Mouse (Mus musculus): ENCODE data around the gene Hoxb6.
A peak's percentile ranks its signal among the peaks of the same experiment; 100 is the strongest.

Hoxb6 gene

GRCm38 (mm10) chr11:96269869-96270268 lies 22.4 kb upstream of the Hoxb6 start:
- DNase-seq (ENCODE audit: low spot score): no peak

- no peak for DNase-seq (ENCODE audit: low spot score)
These were observed 21.2 kb upstream of the Hoxb6 start, which contains the start of gene Hoxb9 for GRCm38 (mm10) chr11:96270996-96271540. Gene Hoxb9 (plus strand): TSS chr11:96271457.

- DNase-seq (ENCODE audit: low spot score): no peak
These were observed 20.7 kb upstream of the Hoxb6 start for GRCm38 (mm10) chr11:96271541-96272011.

- DNase-seq (ENCODE audit: low spot score): no peak
These were observed 20.0 kb upstream of the Hoxb6 start for GRCm38 (mm10) chr11:96272024-96272921.

DNA sequence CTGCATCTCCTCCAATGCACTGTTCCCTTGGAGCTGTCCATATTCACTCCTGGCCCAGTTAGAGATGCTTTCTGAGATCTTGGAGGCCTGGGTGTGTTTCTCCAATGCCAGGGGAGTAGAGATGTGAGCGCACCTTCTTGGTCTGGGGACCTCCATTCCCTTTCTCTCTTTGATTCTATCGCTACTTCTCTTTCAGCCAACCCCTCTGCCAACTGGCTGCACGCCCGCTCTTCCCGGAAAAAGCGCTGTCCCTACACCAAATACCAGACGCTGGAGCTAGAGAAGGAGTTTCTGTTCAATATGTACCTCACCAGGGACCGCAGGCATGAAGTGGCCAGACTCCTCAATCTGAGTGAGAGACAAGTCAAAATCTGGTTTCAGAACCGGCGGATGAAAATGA lies 17.8 kb upstream of the Hoxb6 start:
- no peak for DNase-seq (ENCODE audit: low spot score)

- no peak for DNase-seq (ENCODE audit: low spot score)
These were observed 16.4 kb upstream of the Hoxb6 start for GRCm38 (mm10) chr11:96275896-96276295.

DNA sequence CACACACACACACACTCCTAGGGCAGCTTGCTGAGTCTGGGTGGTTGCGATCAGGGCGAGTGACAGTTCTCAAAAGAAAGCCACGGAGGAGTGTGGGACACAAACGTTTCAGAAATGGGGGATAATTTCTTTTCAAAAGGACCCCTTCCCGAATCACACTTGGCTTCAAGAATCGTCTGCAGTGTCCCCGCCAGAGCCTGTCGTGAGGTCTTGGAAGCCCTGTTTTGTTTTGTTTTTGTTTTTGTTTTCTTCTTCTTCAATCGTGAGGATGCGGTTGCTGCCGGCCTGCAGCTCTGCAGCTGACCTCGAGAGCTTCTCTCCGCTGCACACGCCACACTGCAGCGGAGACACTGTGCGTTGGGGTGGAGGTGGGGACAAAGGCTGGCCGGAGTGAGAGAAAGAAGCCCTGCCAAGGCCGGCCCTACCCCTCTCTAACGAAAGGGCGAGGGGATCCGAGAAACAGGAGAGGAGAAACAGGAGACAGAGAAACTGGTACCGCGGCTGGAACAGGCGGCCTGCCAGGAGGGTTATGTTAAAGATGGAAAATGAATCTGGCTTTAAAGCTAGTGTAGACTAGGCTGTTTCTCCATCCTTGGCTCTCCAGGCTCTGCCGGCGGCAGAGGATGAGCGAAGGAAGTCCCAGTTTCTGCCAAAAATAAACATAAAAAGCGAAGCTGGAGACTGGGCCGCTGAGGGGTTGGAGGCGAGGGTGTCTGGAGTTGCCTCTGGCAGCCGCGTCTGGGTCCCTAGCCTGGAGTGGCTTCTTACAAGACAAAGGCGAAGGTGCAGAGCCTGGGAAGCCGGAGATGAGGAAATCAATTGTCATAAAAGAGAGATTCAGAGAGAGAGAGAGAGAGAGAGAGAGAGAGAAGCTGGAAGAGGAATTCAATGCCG lies 14.9 kb upstream of the Hoxb6 start:
- DNase-seq (ENCODE audit: low spot score): no peak

DNA sequence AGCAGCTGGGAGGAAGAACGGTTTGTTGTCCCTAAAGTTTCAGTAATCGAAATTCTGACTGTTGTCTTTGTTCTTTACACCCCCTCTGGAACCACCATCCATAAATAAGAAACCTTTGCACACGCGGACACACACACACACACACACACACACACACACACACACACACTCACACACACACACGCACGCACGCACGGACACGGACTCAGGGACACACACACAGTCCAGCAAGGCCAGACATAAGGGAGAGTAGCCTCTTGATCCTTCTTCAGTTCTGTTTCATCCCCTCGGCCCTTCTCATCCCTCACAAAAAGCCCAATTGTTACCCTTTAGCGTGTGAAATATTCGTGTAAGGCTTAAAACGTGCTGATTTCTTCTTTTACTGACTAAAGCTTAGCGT lies 14.0 kb upstream of the Hoxb6 start:
- no peak for DNase-seq (ENCODE audit: low spot score)

DNA sequence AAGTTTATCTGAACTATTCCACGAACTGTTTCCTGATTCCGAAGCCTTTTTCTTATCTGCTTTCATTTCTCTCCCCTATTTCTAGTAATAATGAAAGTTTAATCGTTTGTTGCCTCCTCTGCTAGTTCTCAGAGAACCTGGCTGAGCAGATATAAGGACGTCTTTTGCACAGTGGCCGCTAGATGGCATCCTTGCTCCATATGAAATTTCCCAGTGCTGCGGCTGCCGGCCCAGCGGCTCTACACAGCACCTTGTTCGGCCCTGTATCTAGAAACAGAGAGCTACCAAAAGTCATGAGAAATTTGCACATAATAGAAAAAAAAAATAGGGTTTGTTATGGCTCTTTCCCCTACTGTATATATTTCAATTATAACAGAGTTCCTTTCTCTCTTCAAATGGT lies 13.5 kb upstream of the Hoxb6 start:
- DNase-seq (ENCODE audit: low spot score): peak; percentile 97

DNA sequence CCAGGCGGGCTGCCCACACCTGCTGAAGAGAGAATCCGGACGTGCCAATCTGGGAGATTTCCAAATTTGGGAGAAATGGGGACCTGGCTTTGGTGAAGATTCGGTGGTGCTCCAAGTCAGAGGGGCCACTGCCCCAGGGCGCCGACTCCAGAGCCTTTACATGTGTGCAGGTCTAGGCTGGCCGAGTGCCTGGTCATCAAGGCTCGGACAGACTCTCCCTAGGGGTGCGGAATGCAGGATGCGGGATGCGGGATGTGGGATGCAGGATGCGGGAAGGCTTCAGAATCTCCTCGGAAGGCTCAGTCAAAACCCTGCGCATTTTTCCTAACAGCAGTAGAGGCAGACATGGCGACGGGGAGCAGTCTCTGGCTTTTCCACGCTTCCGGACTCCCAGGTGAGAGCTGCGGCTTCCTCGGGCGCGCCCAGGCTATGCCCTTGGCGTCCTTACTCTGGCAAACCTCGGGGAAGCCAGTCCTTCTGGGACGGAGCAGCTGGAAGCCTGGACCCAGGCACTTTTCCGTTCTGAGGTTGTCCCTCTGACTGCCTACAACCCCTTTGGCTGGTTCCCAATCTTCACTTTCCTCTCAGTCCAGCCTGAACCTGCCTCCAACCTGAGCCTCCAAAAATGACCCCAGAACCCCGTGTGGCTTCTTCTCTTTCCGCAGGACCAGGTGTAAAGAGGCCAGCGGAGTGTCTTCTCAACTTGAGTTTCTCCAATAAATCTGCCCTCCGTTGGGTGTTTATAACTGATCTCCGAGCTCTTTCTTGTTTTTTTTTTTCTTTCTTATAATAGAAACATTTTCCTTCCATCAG lies 12.6 kb upstream of the Hoxb6 start:
- DNase-seq (ENCODE audit: low spot score): no peak

GRCm38 (mm10) chr11:96280399-96281378 lies 11.6 kb upstream of the Hoxb6 start:
- no peak for DNase-seq (ENCODE audit: low spot score)

GRCm38 (mm10) chr11:96281396-96281795 lies 10.9 kb upstream of the Hoxb6 start:
- no peak for DNase-seq (ENCODE audit: low spot score)

- DNase-seq (ENCODE audit: low spot score): no peak
These were observed 10.3 kb upstream of the Hoxb6 start, which contains the start of gene Hoxb8 for GRCm38 (mm10) chr11:96281855-96282570. Gene Hoxb8 (plus strand): TSS chr11:96281905.

DNA sequence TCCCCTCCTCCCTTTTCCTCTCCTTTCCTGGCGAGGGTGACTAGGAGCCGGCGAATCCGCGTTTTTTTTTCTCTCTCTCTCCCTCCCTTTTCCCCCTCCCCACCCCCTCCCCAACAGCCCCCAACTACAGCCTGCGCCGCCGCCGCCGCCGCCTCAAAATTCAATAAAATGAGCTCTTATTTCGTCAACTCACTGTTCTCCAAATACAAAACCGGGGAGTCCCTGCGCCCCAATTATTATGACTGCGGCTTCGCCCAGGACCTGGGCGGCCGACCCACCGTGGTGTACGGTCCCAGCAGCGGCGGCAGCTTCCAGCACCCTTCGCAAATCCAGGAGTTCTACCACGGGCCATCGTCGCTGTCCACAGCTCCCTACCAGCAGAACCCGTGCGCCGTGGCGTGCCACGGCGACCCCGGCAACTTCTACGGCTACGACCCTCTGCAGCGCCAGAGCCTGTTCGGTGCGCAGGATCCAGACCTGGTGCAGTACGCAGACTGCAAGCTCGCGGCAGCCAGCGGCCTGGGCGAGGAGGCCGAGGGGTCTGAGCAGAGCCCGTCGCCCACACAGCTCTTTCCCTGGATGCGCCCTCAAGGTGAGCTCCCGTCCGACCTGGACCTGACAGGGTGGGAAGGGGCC lies 9.4 kb upstream of the Hoxb6 start:
- no peak for DNase-seq (ENCODE audit: low spot score)

GRCm38 (mm10) chr11:96284041-96284749 lies 8.1 kb upstream of the Hoxb6 start:
- DNase-seq (ENCODE audit: low spot score): peak; percentile 68

DNA sequence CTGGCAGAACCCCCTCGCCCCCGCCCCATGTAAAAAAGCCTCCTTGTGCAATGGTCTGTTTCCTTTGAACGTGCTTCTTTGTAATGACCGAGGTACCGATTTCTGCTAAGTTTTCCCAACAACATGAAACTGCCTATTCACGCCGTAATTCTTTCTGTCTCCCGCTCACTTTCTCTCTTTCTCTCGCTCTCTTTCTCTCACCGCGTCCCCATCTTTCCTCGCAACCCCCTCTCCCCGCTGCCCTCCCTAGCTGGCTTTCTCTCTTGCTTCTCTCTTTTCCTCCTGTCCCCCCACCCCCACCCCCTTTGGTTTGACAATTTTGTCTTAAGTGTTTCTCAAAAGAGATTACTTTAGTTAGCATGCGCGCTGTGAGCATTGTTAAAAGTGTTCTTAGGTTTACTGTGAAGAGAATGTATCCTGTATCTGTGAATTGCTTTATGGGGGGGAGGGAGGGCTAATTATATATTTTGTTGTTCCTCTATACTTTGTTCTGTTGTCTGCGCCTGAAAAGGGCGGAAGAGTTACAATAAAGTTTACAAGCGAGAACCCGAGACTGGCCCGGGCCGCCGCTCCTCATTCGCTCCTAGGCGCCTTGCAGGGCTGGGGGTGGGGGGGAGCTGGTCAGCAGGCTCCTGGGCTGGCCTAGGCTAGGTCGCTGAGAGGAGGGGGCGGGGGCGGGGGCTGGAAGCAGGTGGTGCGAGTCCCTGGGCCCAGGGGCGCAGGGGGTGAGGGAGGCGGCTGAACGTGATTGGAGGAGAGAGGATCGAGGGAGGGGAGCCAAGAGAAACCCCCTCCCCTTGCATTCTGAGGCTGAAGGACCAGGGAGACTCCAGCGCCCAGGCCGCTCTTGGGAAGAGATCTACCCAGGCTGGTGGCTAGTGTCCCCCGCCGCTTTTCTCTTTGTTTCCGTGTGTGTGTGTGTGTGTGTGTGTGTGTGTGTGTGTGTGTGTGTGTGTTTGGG lies 7.2 kb upstream of the Hoxb6 start:
- no peak for DNase-seq (ENCODE audit: low spot score)

Data from retina, embryonic 14.5 days (tissue).